Mouse (Mus musculus): ENCODE data around the gene Lrrc32. TPM values are rescaled to one million over a fixed set of nuclear protein-coding genes. Genes with fewer than 3 reads are reported as not detected.

Lrrc32 gene
- polyA plus RNA-seq (2014; fragmentation: Nextera tagmentation; extraction: Ambion mirVana): 4.3 TPM in 2 replicates

DNA sequence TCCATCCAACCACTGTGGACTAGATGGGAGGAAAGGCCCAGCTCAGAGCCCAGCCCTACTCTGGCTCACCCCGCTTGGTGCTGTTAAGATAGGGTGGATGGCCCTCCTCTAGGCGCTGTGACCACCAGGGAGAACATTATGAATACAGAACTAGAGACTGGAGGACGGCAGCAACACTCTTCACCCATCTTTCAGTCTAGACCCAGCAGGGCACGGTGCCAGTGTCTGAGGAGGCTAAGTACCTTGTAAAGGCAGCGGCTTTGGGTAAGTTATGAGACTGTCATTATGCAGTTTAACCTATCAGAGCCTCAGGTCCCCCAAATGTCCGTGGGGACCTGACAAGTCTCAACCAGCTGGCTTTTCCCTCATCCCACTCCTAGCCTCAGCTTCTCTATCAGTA is at the start of gene Lrrc32:
Lrrc32 (plus strand) TSS at position 153 of the 400 bp plus-strand sequence.
- DNase-seq (ENCODE audit: low spot score, missing footprints): no peak
- WGBS: 59% methylated on average over 6 of the region's 6 CpGs
- Histone ChIP-seq H3K27me3 (ENCODE audit: control insufficient read depth, insufficient read depth, low read length) (peaks cover 12% of the 10 kb centered on the region; the same call in 1 of the 2 replicates), H3K4me3 (ENCODE audit: low read depth, low read length) (peak within 1 kb of the TSS; percentile 41), H3K27ac (ENCODE audit: low read depth, low read length) (no peak within 1 kb of the TSS), H3K4me1 (ENCODE audit: control insufficient read depth, insufficient read depth, low read length) (peaks cover 3% of the 10 kb centered on the region), H3K9me3 (ENCODE audit: control insufficient read depth, low read length) (no peaks in the 10 kb centered on the region), H3K4me2 (peak within 1 kb of the TSS; percentile 84), H3K36me3 (ENCODE audit: control insufficient read depth, insufficient read depth, low read length) (no peaks in the 10 kb centered on the region), H3K9ac (ENCODE audit: low read length) (peak within 1 kb of the TSS; percentile 69)
- 0 out of 2 replicates have a peak, but pooled peaks have one; percentile 20 for ATAC-seq (ENCODE audit: low FRiP score)

DNA sequence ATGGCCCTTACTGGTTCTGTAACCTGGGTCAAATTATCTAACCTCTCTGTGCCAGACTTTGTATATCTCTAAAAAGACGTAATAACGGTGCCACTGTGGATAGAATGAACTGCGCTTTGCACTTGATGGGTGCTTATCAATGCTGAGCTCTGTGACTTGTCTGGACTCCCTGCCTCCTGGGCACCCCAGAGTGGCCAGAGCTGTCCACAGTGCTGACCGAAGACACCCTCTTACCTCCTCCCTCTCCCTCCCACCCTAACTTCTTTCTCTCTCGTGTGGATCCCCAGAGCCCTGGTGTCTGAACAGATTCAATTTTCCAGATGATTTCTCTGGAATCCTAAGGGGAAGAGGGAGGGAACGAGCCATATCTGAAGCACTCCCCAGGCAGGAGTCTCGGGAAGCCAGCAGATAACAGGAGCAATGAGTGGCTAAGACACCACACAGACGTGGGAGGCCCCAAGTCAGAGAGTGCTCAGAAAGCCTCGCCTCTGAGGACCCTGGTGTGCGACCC is 49.1 kb upstream of the Lrrc32 start, which contains the start of gene Gucy2d:
Gucy2d (plus strand) TSS at position 461 of the 511 bp plus-strand sequence.
- Histone ChIP-seq H3K27me3 (ENCODE audit: control insufficient read depth, insufficient read depth, low read length) (no peaks in the 10 kb centered on the region), H3K4me1 (ENCODE audit: control insufficient read depth, insufficient read depth, low read length) (no peaks in the 10 kb centered on the region), H3K4me2 (no peak within 1 kb of the TSS), H3K27ac (ENCODE audit: low read depth, low read length) (no peak within 1 kb of the TSS), H3K9me3 (ENCODE audit: control insufficient read depth, low read length) (no peaks in the 10 kb centered on the region), H3K36me3 (ENCODE audit: control insufficient read depth, insufficient read depth, low read length) (no peaks in the 10 kb centered on the region), H3K9ac (ENCODE audit: low read length) (no peak within 1 kb of the TSS), H3K4me3 (ENCODE audit: low read depth, low read length) (no peak within 1 kb of the TSS)
- peak; percentile 80 for DNase-seq (ENCODE audit: low spot score, missing footprints)
- 59% methylated on average over 10 of the region's 10 CpGs for WGBS
- no peak for ATAC-seq (ENCODE audit: low FRiP score)

DNA sequence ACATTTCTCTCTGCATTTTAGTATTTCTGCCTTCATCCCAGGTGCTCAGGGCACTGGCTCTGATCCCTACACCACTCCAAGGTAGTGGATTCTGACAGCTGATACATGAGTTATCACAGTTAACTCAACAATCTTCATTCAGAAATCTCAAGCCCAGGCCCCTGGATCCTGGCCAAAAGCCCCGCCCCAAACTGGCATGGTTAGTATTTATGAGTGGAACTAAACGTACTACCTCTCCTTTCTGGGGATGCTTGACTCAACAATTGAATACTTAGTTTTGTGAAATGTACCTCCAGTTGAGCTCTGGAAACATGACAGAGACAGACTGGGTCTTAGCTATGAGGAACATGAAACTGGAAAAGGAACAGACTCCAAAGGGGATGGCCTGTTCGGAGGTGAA is 42.2 kb upstream of the Lrrc32 start:
- no peak overlapping the region for H3K4me2 ChIP-seq
- no peak overlapping the region for H3K9ac ChIP-seq (ENCODE audit: low read length)
- no peak overlapping the region for H3K27ac ChIP-seq (ENCODE audit: low read depth, low read length)
- no peaks in the 10 kb centered on the region for H3K36me3 ChIP-seq (ENCODE audit: control insufficient read depth, insufficient read depth, low read length)
- ATAC-seq (ENCODE audit: low FRiP score) (no peak), DNase-seq (ENCODE audit: low spot score, missing footprints) (peak; percentile 69)
- H3K4me3 ChIP-seq (ENCODE audit: low read depth, low read length): no peak overlapping the region
- no peaks in the 10 kb centered on the region for H3K9me3 ChIP-seq (ENCODE audit: control insufficient read depth, low read length)
- no peaks in the 10 kb centered on the region for H3K4me1 ChIP-seq (ENCODE audit: control insufficient read depth, insufficient read depth, low read length)
- no peaks in the 10 kb centered on the region for H3K27me3 ChIP-seq (ENCODE audit: control insufficient read depth, insufficient read depth, low read length)
- 90% methylated on average over 3 of the region's 3 CpGs for WGBS

DNA sequence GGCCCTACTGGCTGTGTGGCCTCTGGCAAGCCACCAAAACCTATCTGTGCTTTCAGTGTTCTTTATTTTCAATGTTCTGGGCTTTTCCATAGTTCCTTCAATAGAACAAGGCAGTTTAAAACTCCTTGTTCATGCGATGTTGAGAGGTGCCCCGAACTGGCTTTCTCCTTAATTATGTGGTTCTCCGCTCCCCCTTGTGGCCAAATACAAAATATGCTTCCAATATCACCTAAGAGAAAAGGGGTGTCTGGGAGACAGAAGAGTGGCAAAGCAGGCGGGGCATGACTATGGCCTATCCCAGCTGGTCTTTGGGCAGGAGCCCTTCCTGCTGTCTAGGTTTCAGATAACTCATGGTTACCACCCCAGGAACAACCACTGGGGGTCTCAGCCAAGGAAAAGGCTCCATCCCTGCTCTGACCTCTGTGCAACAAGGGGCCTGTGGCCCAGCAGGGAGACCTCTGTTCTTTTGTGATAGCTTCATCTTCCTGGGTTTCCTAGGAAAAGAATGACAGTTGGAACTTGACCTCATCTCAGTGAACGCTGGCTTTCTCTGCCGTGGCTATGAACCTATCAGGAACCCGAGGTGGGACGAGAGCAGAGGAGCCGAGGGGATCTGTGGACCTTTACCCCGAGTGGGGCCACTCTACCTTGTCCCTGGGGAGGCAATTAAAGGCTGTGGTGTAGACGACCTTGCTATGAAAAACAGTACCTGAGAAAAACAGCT is 41.3 kb upstream of the Lrrc32 start:
- no peaks in the 10 kb centered on the region for H3K9me3 ChIP-seq (ENCODE audit: control insufficient read depth, low read length)
- no peak overlapping the region for H3K9ac ChIP-seq (ENCODE audit: low read length)
- WGBS: 61% methylated on average over 11 of the region's 11 CpGs
- no peaks in the 10 kb centered on the region for H3K36me3 ChIP-seq (ENCODE audit: control insufficient read depth, insufficient read depth, low read length)
- H3K27ac ChIP-seq (ENCODE audit: low read depth, low read length): no peak overlapping the region
- no peak overlapping the region for H3K4me3 ChIP-seq (ENCODE audit: low read depth, low read length)
- ATAC-seq (ENCODE audit: low FRiP score): no peak
- H3K4me2 ChIP-seq: no peak overlapping the region
- H3K4me1 ChIP-seq (ENCODE audit: control insufficient read depth, insufficient read depth, low read length): no peaks in the 10 kb centered on the region
- DNase-seq (ENCODE audit: low spot score, missing footprints): no peak
- no peaks in the 10 kb centered on the region for H3K27me3 ChIP-seq (ENCODE audit: control insufficient read depth, insufficient read depth, low read length)

DNA sequence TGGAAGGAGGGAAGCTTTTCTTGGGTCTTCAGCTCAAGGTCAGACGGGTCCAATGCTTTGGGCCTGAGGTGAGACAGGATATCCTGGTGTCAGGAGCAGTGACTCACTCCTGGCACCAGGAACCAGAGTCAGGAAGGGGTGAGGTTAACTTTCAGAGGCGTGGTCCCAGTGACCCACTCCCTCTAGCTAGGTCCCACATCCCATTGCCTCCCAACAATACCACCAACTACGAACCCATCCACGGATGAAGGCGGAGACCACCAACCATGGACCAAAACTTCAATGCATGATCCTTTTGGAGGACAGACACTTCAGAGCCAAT is 40.8 kb upstream of the Lrrc32 start:
- no peaks in the 10 kb centered on the region for H3K9me3 ChIP-seq (ENCODE audit: control insufficient read depth, low read length)
- no peaks in the 10 kb centered on the region for H3K27me3 ChIP-seq (ENCODE audit: control insufficient read depth, insufficient read depth, low read length)
- no peaks in the 10 kb centered on the region for H3K4me1 ChIP-seq (ENCODE audit: control insufficient read depth, insufficient read depth, low read length)
- no peaks in the 10 kb centered on the region for H3K36me3 ChIP-seq (ENCODE audit: control insufficient read depth, insufficient read depth, low read length)
- DNase-seq (ENCODE audit: low spot score, missing footprints) (no peak), ATAC-seq (ENCODE audit: low FRiP score) (no peak)
- WGBS: 89% methylated on average over 5 of the region's 5 CpGs
- H3K9ac ChIP-seq (ENCODE audit: low read length): no peak overlapping the region
- H3K4me2 ChIP-seq: no peak overlapping the region
- H3K4me3 ChIP-seq (ENCODE audit: low read depth, low read length): no peak overlapping the region
- H3K27ac ChIP-seq (ENCODE audit: low read depth, low read length): no peak overlapping the region

DNA sequence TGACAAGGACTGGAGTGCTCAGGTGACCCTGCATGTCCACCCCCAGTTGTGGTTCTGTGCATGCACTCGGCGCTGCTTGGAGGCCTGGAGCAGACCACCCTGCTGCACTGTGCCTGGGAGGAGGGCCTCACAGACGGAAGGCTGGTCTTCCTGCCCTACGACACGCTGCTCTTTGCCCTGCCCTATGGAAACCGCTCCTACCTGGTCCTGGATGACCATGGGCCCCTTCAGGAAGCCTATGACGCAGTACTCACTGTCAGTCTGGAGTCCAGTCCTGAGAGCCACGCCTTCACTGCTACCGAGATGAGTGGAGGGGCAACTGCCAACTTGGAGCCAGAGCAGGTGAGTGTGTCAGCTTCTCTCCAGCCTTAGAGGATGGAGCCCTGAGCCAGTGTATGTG is 39.4 kb upstream of the Lrrc32 start:
- Histone ChIP-seq H3K36me3 (ENCODE audit: control insufficient read depth, insufficient read depth, low read length) (no peaks in the 10 kb centered on the region), H3K4me3 (ENCODE audit: low read depth, low read length) (no peak overlapping the region), H3K9ac (ENCODE audit: low read length) (no peak overlapping the region), H3K4me1 (ENCODE audit: control insufficient read depth, insufficient read depth, low read length) (no peaks in the 10 kb centered on the region), H3K27ac (ENCODE audit: low read depth, low read length) (no peak overlapping the region), H3K4me2 (no peak overlapping the region), H3K9me3 (ENCODE audit: control insufficient read depth, low read length) (no peaks in the 10 kb centered on the region), H3K27me3 (ENCODE audit: control insufficient read depth, insufficient read depth, low read length) (no peaks in the 10 kb centered on the region)
- 79% methylated on average over 9 of the region's 9 CpGs for WGBS
- ATAC-seq (ENCODE audit: low FRiP score) (no peak), DNase-seq (ENCODE audit: low spot score, missing footprints) (no peak)

DNA sequence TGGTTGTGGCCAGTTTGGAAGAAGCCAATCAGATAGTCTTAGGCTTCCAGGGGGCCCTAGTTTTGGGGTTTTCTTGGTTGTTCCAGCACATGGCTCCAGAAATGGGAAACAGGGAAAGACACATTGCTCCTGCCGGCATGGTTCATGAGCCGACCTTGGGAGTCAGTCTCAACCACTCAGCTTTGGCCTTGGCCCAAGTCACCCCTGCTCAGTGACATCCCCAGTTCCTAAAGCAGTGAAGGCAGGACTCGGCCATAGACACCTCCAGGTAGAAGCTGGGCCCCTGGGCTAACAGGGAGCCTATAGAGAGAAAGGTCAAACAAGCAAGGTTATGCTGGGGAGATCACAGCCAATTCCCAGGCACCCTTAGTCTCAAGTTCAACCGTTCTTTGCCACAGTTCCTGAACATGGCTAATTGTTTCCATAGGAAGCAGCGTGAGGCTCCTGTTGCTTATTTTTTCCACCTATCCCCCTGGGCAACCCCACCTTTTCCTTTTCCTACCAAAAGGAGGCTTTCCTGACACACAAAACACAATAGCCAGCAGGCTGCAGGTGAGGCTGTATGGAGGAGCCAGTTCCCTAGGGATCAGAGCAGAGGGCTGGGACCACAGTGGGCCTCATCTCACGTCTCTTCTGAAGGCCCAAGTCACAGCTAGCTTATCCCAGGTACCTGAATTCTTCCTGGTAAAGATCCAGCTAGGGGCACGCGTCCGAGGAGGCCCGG is 34.5 kb upstream of the Lrrc32 start:
- ATAC-seq (ENCODE audit: low FRiP score) (no peak), DNase-seq (ENCODE audit: low spot score, missing footprints) (peak; percentile 65)
- Histone ChIP-seq H3K27ac (ENCODE audit: low read depth, low read length) (no peak overlapping the region), H3K9ac (ENCODE audit: low read length) (no peak overlapping the region), H3K4me2 (no peak overlapping the region), H3K27me3 (ENCODE audit: control insufficient read depth, insufficient read depth, low read length) (no peaks in the 10 kb centered on the region), H3K36me3 (ENCODE audit: control insufficient read depth, insufficient read depth, low read length) (no peaks in the 10 kb centered on the region), H3K4me3 (ENCODE audit: low read depth, low read length) (no peak overlapping the region), H3K9me3 (ENCODE audit: control insufficient read depth, low read length) (no peaks in the 10 kb centered on the region), H3K4me1 (ENCODE audit: control insufficient read depth, insufficient read depth, low read length) (no peaks in the 10 kb centered on the region)
- WGBS: 83% methylated on average over 10 of the region's 10 CpGs

DNA sequence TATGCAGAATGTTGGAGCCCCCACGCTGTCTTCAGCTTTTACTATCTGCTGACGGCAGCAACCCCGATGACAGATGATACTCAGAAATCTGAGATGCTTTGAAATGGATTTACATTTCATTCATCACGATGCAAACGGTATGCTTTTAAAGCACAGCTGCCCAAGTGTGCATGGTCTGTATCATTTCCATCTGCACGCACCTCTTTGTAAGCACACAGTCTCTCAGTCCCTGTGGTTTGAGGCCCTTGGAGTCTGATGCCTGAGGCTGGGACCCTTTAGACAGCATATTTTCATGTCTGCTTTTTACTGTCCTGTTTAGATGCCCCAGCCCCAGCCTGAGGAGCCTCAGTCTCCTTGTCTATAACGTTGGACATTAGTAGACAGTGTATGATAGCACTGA is 28.8 kb upstream of the Lrrc32 start:
- Histone ChIP-seq H3K27ac (ENCODE audit: low read depth, low read length) (no peak overlapping the region), H3K4me1 (ENCODE audit: control insufficient read depth, insufficient read depth, low read length) (no peaks in the 10 kb centered on the region), H3K4me3 (ENCODE audit: low read depth, low read length) (no peak overlapping the region), H3K36me3 (ENCODE audit: control insufficient read depth, insufficient read depth, low read length) (no peaks in the 10 kb centered on the region), H3K27me3 (ENCODE audit: control insufficient read depth, insufficient read depth, low read length) (no peaks in the 10 kb centered on the region), H3K9me3 (ENCODE audit: control insufficient read depth, low read length) (no peaks in the 10 kb centered on the region), H3K9ac (ENCODE audit: low read length) (no peak overlapping the region), H3K4me2 (no peak overlapping the region)
- no peak for ATAC-seq (ENCODE audit: low FRiP score)
- DNase-seq (ENCODE audit: low spot score, missing footprints): peak; percentile 69
- whole genome bisulfite sequencing: 87% methylated on average over 7 of the region's 7 CpGs

DNA sequence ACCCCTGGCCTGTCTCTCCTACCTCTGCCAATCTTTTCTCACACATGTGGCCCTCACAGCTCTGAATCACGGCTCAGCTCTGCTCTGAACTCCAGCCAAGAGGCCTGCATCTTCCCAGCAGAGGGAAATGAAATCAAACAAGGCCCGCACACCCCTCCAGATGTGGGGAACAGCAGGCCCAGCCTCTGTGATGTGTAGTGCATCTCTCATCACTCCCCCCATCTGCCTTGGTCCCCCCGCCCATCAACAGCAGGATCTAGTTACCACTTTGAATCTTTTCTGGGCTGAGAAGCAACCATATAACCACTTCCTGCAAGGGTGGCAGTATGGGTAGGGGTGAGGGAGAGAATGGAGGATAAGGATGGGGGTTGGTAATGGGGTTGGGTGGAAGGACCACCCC is 20.0 kb upstream of the Lrrc32 start:
- no peak overlapping the region for H3K27ac ChIP-seq (ENCODE audit: low read depth, low read length)
- H3K9me3 ChIP-seq (ENCODE audit: control insufficient read depth, low read length): no peaks in the 10 kb centered on the region
- WGBS: 66% methylated on average over 3 of the region's 3 CpGs
- no peaks in the 10 kb centered on the region for H3K27me3 ChIP-seq (ENCODE audit: control insufficient read depth, insufficient read depth, low read length)
- no peaks in the 10 kb centered on the region for H3K36me3 ChIP-seq (ENCODE audit: control insufficient read depth, insufficient read depth, low read length)
- H3K9ac ChIP-seq (ENCODE audit: low read length): no peak overlapping the region
- DNase-seq (ENCODE audit: low spot score, missing footprints) (no peak), ATAC-seq (ENCODE audit: low FRiP score) (no peak)
- H3K4me3 ChIP-seq (ENCODE audit: low read depth, low read length): no peak overlapping the region
- H3K4me1 ChIP-seq (ENCODE audit: control insufficient read depth, insufficient read depth, low read length): no peaks in the 10 kb centered on the region
- H3K4me2 ChIP-seq: no peak overlapping the region
